Mouse (Mus musculus) midbrain, embryonic 15.5 days (tissue): ENCODE data around the gene Slc43a3. TPM values are rescaled to one million over a fixed set of nuclear protein-coding genes. Genes with fewer than 3 reads are reported as not detected.
A peak's percentile ranks its signal among the peaks of the same experiment; 100 is the strongest.
"Not testable (repeated sequence)": the region's sequence is repeated elsewhere in the genome, so short reads cannot be mapped to it uniquely, and the experiment has no call there.

Source experiments
- ATAC-seq: fragments of 200-750 bp; cut with Nextera tagmentation; replicated peaks from 2 replicates; pipeline ENCODE4 v1.8.0; 2017; ENCODE audit warnings: moderate TSS enrichment
- H3K27ac ChIP-seq: fragments of 300-500 bp; sonication (generic); 2 replicates; pipeline ENCODE4 v1.5.1; 2015; ENCODE audit warnings: mild to moderate bottlenecking, inconsistent platforms
- H3K27me3 ChIP-seq: fragments of 300-500 bp; sonication (generic); replicated peaks from 2 replicates; pipeline ENCODE4 v1.6.1; 2015; ENCODE audit warnings: inconsistent platforms
- H3K36me3 ChIP-seq: fragments of 300-500 bp; sonication (generic); replicated peaks from 2 replicates; pipeline ENCODE4 v1.6.1; 2015; ENCODE audit warnings: inconsistent platforms
- H3K4me1 ChIP-seq: fragments of 300-500 bp; sonication (generic); 2 replicates; pipeline ENCODE4 v1.6.1; 2015; ENCODE audit warnings: inconsistent platforms
- H3K4me2 ChIP-seq: fragments of 300-500 bp; sonication (generic); 2 replicates; pipeline ENCODE4 v1.6.1; 2015; ENCODE audit warnings: inconsistent platforms, mild to moderate bottlenecking, moderate library complexity
- H3K4me3 ChIP-seq: fragments of 300-500 bp; sonication (generic); 2 replicates; pipeline ENCODE4 v1.5.1; 2015; ENCODE audit warnings: mild to moderate bottlenecking, inconsistent platforms
- H3K9ac ChIP-seq: fragments of 300-500 bp; sonication (generic); 2 replicates; pipeline ENCODE4 v1.6.1; 2015; ENCODE audit warnings: mild to moderate bottlenecking, inconsistent platforms
- H3K9me3 ChIP-seq: fragments of 300-500 bp; sonication (generic); 2 replicates; pipeline ENCODE4 v1.6.1; 2016; ENCODE audit warnings: inconsistent platforms
- WGBS: fragments of 180-500 bp; shearing (Covaris S2); methylation state at CpG from one replicate; pipeline ENCODE4 v1.1.7; 2015; ENCODE audit warnings: mixed read lengths; 5-methylcytosine and 5-hydroxymethylcytosine counted together
- polyA plus RNA-seq: library from polyadenylated mRNA; unstranded; fragments of >200 nt; fragmentation: Nextera tagmentation; extraction: Ambion mirVana; gene quantifications from 2 replicates; pipeline ENCODE4 v1.2.1, GENCODE M21; 2015

Slc43a3 gene
- 3.8 and 5.6 TPM in 2 replicates for polyA plus RNA-seq

GRCm38 (mm10) chr2:84936474-84937429 lies at the start of gene Slc43a3:
Slc43a3 (plus strand) TSS chr2:84936579.
- Histone ChIP-seq H3K27ac (no peak within 1 kb of the TSS), H3K4me3 (peak within 1 kb of the TSS; percentile 25), H3K27me3 (no peaks in the 10 kb centered on the region), H3K4me1 (peaks cover 5% of the 10 kb centered on the region; the same call in 1 of the 2 replicates), H3K9me3 (no peaks in the 10 kb centered on the region), H3K36me3 (no peaks in the 10 kb centered on the region), H3K4me2 (peak within 1 kb of the TSS; percentile 47), H3K9ac (no peak within 1 kb of the TSS)
- WGBS, result 24% methylated on average over 38 of the region's 38 CpGs
- peak; percentile 66 for ATAC-seq

- peak overlapping the region; percentile 34 for H3K27ac ChIP-seq
- H3K9me3 ChIP-seq, result no peaks in the 10 kb centered on the region
- peak; percentile 68 for ATAC-seq
- H3K36me3 ChIP-seq, result no peaks in the 10 kb centered on the region
- WGBS, result 1% methylated on average over 38 of the region's 39 CpGs
- peak overlapping the region; percentile 75 for H3K4me3 ChIP-seq
- H3K27me3 ChIP-seq, result peaks cover 47% of the 10 kb centered on the region
- peak overlapping the region; percentile 92 for H3K4me2 ChIP-seq
- peak overlapping the region; percentile 44 for H3K9ac ChIP-seq
- peaks cover 50% of the 10 kb centered on the region for H3K4me1 ChIP-seq
Observed at GRCm38 (mm10) chr2:84886821-84887281, 49.5 kb upstream of the Slc43a3 start.

GRCm38 (mm10) chr2:84887411-84888271 lies 48.7 kb upstream of the Slc43a3 start:
- Histone ChIP-seq H3K27ac (no peak overlapping the region), H3K36me3 (no peaks in the 10 kb centered on the region), H3K9me3 (no peaks in the 10 kb centered on the region), H3K27me3 (peaks cover 44% of the 10 kb centered on the region), H3K4me1 (peaks cover 48% of the 10 kb centered on the region), H3K9ac (peak overlapping the region; percentile 28), H3K4me2 (peak overlapping the region; percentile 92), H3K4me3 (peak overlapping the region; percentile 75)
- WGBS, result under 1% methylated on average over 58 of the region's 58 CpGs
- peak; percentile 37 for ATAC-seq

GRCm38 (mm10) chr2:84888657-84889315 lies 47.6 kb upstream of the Slc43a3 start:
- H3K27me3 ChIP-seq, result peaks cover 38% of the 10 kb centered on the region
- ATAC-seq, result no peak
- H3K4me1 ChIP-seq, result peaks cover 45% of the 10 kb centered on the region
- no peaks in the 10 kb centered on the region for H3K36me3 ChIP-seq
- H3K9ac ChIP-seq, result no peak overlapping the region
- WGBS, result under 1% methylated on average over 27 of the region's 28 CpGs
- peak overlapping the region; percentile 51 for H3K4me2 ChIP-seq
- H3K9me3 ChIP-seq, result no peaks in the 10 kb centered on the region
- no peak overlapping the region for H3K27ac ChIP-seq
- H3K4me3 ChIP-seq, result peak overlapping the region; percentile 30

- ATAC-seq, result no peak
- Histone ChIP-seq H3K36me3 (no peaks in the 10 kb centered on the region), H3K9ac (no peak overlapping the region), H3K27me3 (peaks cover 36% of the 10 kb centered on the region), H3K27ac (no peak overlapping the region), H3K4me1 (peaks cover 43% of the 10 kb centered on the region), H3K9me3 (no peaks in the 10 kb centered on the region), H3K4me2 (peak overlapping the region; percentile 51), H3K4me3 (peak overlapping the region; percentile 30)
- 12% methylated on average over 14 of the region's 14 CpGs for WGBS
Observed at GRCm38 (mm10) chr2:84889316-84890044, 46.9 kb upstream of the Slc43a3 start.

DNA sequence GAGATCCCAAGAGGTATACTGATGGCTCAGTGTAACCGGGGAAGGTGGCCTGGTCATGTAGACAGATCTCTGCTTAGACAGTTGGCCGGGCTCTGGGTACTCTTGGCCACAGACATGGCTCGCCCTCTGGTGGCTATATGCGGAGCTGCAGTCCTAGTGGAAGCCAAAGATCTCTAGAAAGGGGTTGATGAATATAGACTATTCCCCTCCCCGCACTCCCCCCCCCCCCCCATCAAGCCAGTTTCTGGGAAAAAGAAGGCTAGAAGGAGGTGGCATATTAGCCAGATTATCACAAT lies 46.4 kb upstream of the Slc43a3 start:
- Histone ChIP-seq H3K9ac (no peak overlapping the region), H3K4me1 (peaks cover 43% of the 10 kb centered on the region), H3K27ac (no peak overlapping the region), H3K9me3 (no peaks in the 10 kb centered on the region), H3K4me3 (no peak overlapping the region), H3K27me3 (peaks cover 32% of the 10 kb centered on the region), H3K36me3 (no peaks in the 10 kb centered on the region), H3K4me2 (no peak overlapping the region)
- WGBS, result 0% methylated on average over 5 of the region's 5 CpGs
- ATAC-seq, result no peak

DNA sequence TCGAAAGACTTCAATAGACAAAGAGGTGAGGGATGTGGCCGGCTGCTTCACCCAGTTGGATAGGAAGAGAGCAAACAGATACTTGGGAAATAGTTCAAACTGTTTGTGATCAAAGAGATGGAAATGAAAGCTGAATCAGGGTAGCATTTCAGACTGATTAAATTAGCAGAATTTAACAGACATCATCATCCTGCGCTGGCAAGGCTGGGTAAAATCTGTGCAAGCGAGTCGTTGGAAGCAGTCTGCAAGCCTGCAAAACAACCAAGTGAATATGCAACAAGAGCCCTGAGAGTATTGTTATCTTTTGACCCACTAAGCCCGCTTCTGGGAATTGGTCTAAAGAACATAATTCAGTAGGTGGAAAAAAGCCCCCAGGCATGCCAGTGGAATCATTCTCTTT lies 43.0 kb upstream of the Slc43a3 start:
- 37% methylated on average over 6 of the region's 6 CpGs for WGBS
- ATAC-seq, result no peak
- Histone ChIP-seq H3K9me3 (no peaks in the 10 kb centered on the region), H3K9ac (no peak overlapping the region), H3K4me2 (peak overlapping the region; percentile 4; the same call in 1 of the 2 replicates), H3K27me3 (peaks cover 14% of the 10 kb centered on the region), H3K4me3 (no peak overlapping the region), H3K27ac (no peak overlapping the region), H3K4me1 (peaks cover 23% of the 10 kb centered on the region), H3K36me3 (no peaks in the 10 kb centered on the region)

- peaks cover 5% of the 10 kb centered on the region; the same call in 1 of the 2 replicates for H3K27me3 ChIP-seq
- no peaks in the 10 kb centered on the region for H3K36me3 ChIP-seq
- H3K9me3 ChIP-seq, result no peaks in the 10 kb centered on the region
- no peak overlapping the region for H3K27ac ChIP-seq
- no peak overlapping the region for H3K9ac ChIP-seq
- WGBS, result 77% methylated on average over 4 of the region's 4 CpGs
- H3K4me3 ChIP-seq, result no peak overlapping the region
- peaks cover 9% of the 10 kb centered on the region; the same call in 1 of the 2 replicates for H3K4me1 ChIP-seq
- ATAC-seq, result no peak
- no peak overlapping the region for H3K4me2 ChIP-seq
Observed at GRCm38 (mm10) chr2:84895495-84896198, 40.7 kb upstream of the Slc43a3 start.

- H3K9me3 ChIP-seq, H3K4me3 ChIP-seq, H3K4me1 ChIP-seq, H3K4me2 ChIP-seq, H3K27ac ChIP-seq, H3K36me3 ChIP-seq, H3K9ac ChIP-seq, H3K27me3 ChIP-seq, ATAC-seq: not testable (repeated sequence)
- WGBS, result 92% methylated on average over 6 of the region's 6 CpGs
Observed at GRCm38 (mm10) chr2:84896686-84897085, 39.7 kb upstream of the Slc43a3 start.

- no peak overlapping the region for H3K4me3 ChIP-seq
- H3K36me3 ChIP-seq, result no peaks in the 10 kb centered on the region
- WGBS, result 65% methylated on average over 3 of the region's 3 CpGs
- H3K4me1 ChIP-seq, result no peaks in the 10 kb centered on the region
- H3K27ac ChIP-seq, result no peak overlapping the region
- no peak overlapping the region for H3K4me2 ChIP-seq
- no peaks in the 10 kb centered on the region for H3K9me3 ChIP-seq
- no peak overlapping the region for H3K9ac ChIP-seq
- ATAC-seq, result no peak
- no peaks in the 10 kb centered on the region for H3K27me3 ChIP-seq
Observed at GRCm38 (mm10) chr2:84912722-84913121, 23.7 kb upstream of the Slc43a3 start.

DNA sequence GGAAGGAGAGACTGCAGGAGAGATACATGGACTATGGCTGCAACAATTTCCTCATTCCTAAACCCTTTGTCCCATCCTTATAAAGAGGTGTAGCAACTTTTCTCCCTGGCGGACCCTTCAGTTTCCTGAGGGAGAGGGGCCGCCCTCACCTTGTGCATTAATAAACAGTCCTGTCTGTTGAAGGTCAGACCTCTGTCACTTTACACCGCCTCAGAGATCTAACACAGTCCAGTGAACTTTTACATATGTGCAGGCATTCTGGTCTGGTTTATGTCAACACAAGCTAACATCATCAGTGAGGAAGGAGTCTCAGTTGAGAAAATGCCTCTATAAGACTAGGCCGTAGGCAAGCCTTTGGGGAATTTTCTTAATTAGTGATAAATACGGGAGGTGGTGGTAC lies 22.5 kb upstream of the Slc43a3 start:
- 85% methylated on average over 5 of the region's 5 CpGs for WGBS

More for the DNA sequence above, 22.5 kb upstream of the Slc43a3 start:
- no peak overlapping the region for H3K9ac ChIP-seq
- no peaks in the 10 kb centered on the region for H3K4me1 ChIP-seq
- H3K27me3 ChIP-seq, result no peaks in the 10 kb centered on the region
- ATAC-seq, result no peak
- H3K9me3 ChIP-seq, result no peaks in the 10 kb centered on the region
- no peaks in the 10 kb centered on the region for H3K36me3 ChIP-seq
- H3K4me3 ChIP-seq, result no peak overlapping the region
- no peak overlapping the region for H3K4me2 ChIP-seq
- no peak overlapping the region for H3K27ac ChIP-seq
